Mouse (Mus musculus) yolk sac, embryonic 10.5 days (tissue): ENCODE results near the gene Zfp367.

Source experiments
- DNase-seq: peaks from one replicate; pipeline ENCODE4 v3.0.0-alpha.2; 2017; ENCODE audit warnings: low spot score

Gene Zfp367

GRCm38 (mm10) chr13:64153083-64153682 lies at the start of gene Zfp367:
Gene Zfp367, minus strand, starts transcription at chr13:64153202.
- peak; percentile 100 for DNase-seq

- DNase-seq: no peak
These were observed 47.9 kb upstream of the Zfp367 start for GRCm38 (mm10) chr13:64200911-64201310.

- no peak for DNase-seq
These were observed 45.3 kb upstream of the Zfp367 start for GRCm38 (mm10) chr13:64198310-64198709.

- no peak for DNase-seq
These were observed 44.9 kb upstream of the Zfp367 start for GRCm38 (mm10) chr13:64197899-64198298.

GRCm38 (mm10) chr13:64187065-64187464 lies 34.1 kb upstream of the Zfp367 start:
- DNase-seq: no peak

GRCm38 (mm10) chr13:64186516-64186915 lies 33.5 kb upstream of the Zfp367 start:
- DNase-seq: no peak

- DNase-seq: no peak
These were observed 32.6 kb upstream of the Zfp367 start for GRCm38 (mm10) chr13:64185586-64185985.

- no peak for DNase-seq
These were observed 32.2 kb upstream of the Zfp367 start for GRCm38 (mm10) chr13:64185176-64185575.

GRCm38 (mm10) chr13:64184361-64184760 lies 31.4 kb upstream of the Zfp367 start:
- DNase-seq: no peak

GRCm38 (mm10) chr13:64183583-64183982 lies 30.6 kb upstream of the Zfp367 start:
- no peak for DNase-seq

GRCm38 (mm10) chr13:64182091-64182490 lies 29.1 kb upstream of the Zfp367 start:
- no peak for DNase-seq

GRCm38 (mm10) chr13:64180888-64181287 lies 27.9 kb upstream of the Zfp367 start:
- peak; percentile 41 for DNase-seq

- no peak for DNase-seq
These were observed 27.3 kb upstream of the Zfp367 start for GRCm38 (mm10) chr13:64180300-64180699.

- peak; percentile 19 for DNase-seq
These were observed 26.0 kb upstream of the Zfp367 start for GRCm38 (mm10) chr13:64178746-64179652.

GRCm38 (mm10) chr13:64178000-64178399 lies 25.0 kb upstream of the Zfp367 start:
- no peak for DNase-seq

GRCm38 (mm10) chr13:64169746-64170145 lies 16.7 kb upstream of the Zfp367 start:
- DNase-seq: peak; percentile 26

GRCm38 (mm10) chr13:64163147-64163715 lies 10.2 kb upstream of the Zfp367 start:
- DNase-seq: no peak

GRCm38 (mm10) chr13:64162626-64163025 lies 9.6 kb upstream of the Zfp367 start:
- DNase-seq: no peak

- no peak for DNase-seq
These were observed 9.1 kb upstream of the Zfp367 start for GRCm38 (mm10) chr13:64161916-64162611.

GRCm38 (mm10) chr13:64161548-64161915 lies 8.5 kb upstream of the Zfp367 start, which contains the start of gene Habp4:
Gene Habp4, plus strand, starts transcription at chr13:64161824.
- peak; percentile 97 for DNase-seq

- DNase-seq: no peak
These were observed 4.0 kb upstream of the Zfp367 start for GRCm38 (mm10) chr13:64156966-64157365.

GRCm38 (mm10) chr13:64155171-64155571 lies 2.2 kb upstream of the Zfp367 start:
- DNase-seq: peak; percentile 21
